Mouse (Mus musculus): ENCODE data around the gene Zyg11b.

Zyg11b gene

GRCm38 (mm10) chr4:108192821-108193323 lies 108.0 kb downstream of the Zyg11b start:
- no peak for DNase-seq (ENCODE audit: low spot score in 2 of 2)

GRCm38 (mm10) chr4:108182278-108182677 lies 118.6 kb downstream of the Zyg11b start:
- no peak for DNase-seq (ENCODE audit: low spot score in 2 of 2)

All from frontal cortex, postnatal 10 days (tissue).